Mouse (Mus musculus): ENCODE measurements around the gene Tipin. TPM values are rescaled to one million over a fixed set of nuclear protein-coding genes. Genes with fewer than 3 reads are reported as not detected.

Gene Tipin
- polyA plus RNA-seq, 1 experiment from 2014 or later: 103 TPM

- H3K9ac ChIP-seq (replicated peaks; ENCODE audit: low read length): no peak overlapping the region
- H3K9me3 ChIP-seq (ENCODE audit: control insufficient read depth, low read length): no peaks in the 10 kb centered on the region
- no peaks in the 10 kb centered on the region for H3K27me3 ChIP-seq (ENCODE audit: control insufficient read depth, insufficient read depth, low read length)
- no peak for ATAC-seq (ENCODE audit: low FRiP score, low TSS enrichment)
- H3K4me1 ChIP-seq (ENCODE audit: control insufficient read depth, insufficient read depth, low read length): peaks cover 9% of the 10 kb centered on the region; the same call in 1 of the 2 replicates
- no peak for DNase-seq
- no peaks in the 10 kb centered on the region for H3K36me3 ChIP-seq (ENCODE audit: control insufficient read depth, insufficient read depth, low read length)
- WGBS: 81% methylated on average over 6 of the region's 6 CpGs
- no peak overlapping the region for H3K27ac ChIP-seq (replicated peaks; ENCODE audit: low read depth, low read length)
- H3K4me2 ChIP-seq (ENCODE audit: low read length): no peak overlapping the region
- H3K4me3 ChIP-seq (replicated peaks; ENCODE audit: low read depth, low read length): no peak overlapping the region
These were observed 39.0 kb upstream of the Tipin start for GRCm38 (mm10) chr9:64242381-64242831.

DNA sequence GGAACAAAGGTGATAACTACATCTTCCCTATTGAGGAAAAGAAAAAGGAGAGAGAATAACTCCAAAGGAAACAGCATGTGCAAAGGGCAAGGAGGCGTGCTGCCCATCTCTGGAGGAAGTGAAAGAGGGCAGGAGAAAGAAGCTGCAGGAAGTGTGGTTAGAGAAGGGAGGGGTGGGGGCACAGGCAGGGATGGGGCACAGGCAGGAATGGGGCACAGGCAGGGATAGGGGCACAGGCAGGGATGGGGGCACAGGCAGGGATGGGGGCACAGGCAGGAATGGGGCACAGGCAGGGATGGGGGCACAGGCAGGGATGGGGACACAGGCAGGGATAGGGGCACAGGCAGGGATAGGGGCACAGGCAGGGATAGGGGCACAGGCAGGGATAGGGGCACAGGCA is 32.0 kb upstream of the Tipin start:
- Histone ChIP-seq H3K27me3 (ENCODE audit: control insufficient read depth, insufficient read depth, low read length) (no peaks in the 10 kb centered on the region), H3K36me3 (ENCODE audit: control insufficient read depth, insufficient read depth, low read length) (no peaks in the 10 kb centered on the region), H3K4me3 (replicated peaks; ENCODE audit: low read depth, low read length) (no peak overlapping the region), H3K4me1 (ENCODE audit: control insufficient read depth, insufficient read depth, low read length) (peaks cover 11% of the 10 kb centered on the region), H3K27ac (replicated peaks; ENCODE audit: low read depth, low read length) (no peak overlapping the region), H3K4me2 (ENCODE audit: low read length) (no peak overlapping the region), H3K9me3 (ENCODE audit: control insufficient read depth, low read length) (no peaks in the 10 kb centered on the region), H3K9ac (replicated peaks; ENCODE audit: low read length) (no peak overlapping the region)
- WGBS: 85% methylated on average over 1 of the region's 1 CpGs
- ATAC-seq (ENCODE audit: low FRiP score, low TSS enrichment) (no peak), DNase-seq (no peak)

DNA sequence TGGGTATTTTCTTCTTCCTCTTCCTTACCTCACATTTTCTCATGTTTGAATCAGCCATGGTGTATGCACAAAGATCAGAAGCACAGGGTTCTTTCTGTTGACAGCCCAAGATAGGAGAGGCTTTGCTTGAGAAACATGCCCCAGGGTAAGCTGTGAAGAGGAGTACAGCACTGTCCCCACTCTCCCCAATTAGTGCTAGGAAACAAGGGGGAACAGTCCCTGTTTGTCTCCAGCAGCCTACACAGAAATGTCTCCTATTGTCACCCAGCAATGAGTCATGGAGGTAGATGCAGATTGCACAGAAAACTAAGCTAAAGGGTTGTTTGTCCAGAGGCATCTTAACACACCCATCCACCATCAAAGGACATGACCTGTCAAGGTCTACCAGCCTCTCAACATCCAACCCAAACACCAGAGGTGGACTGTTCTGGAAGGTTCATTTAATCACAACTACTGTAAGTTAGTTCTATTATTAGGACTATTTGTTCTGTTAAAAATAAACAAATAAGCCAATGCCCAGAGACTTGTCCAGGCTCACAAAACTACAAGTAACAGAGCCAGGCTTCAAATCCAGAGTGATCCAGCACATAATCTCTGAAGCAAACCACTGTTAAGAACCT is 31.2 kb upstream of the Tipin start:
- DNase-seq: no peak
- H3K36me3 ChIP-seq (ENCODE audit: control insufficient read depth, insufficient read depth, low read length): no peaks in the 10 kb centered on the region
- no peak overlapping the region for H3K4me2 ChIP-seq (ENCODE audit: low read length)

DNA sequence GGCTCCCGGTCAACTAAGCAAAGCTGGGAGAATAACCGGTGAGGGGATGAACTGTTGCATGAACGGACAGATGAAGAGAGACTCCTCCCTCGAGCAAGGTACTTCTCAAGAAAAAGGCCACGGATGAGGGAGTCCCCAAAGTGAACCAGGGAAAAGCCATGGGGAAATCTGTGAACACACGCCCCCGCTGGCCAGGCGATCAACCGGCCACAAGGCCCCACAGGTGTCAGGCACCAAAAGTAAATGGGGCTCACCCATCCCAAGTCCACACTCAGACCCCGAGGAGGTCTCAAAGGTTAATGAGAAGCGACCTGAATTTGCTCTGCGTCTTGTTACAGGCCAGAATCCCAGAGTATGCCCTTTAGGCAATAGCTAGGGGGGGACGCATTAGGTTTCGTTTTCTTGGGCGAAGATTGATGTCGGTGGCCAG is 28.8 kb upstream of the Tipin start:
- peaks cover 11% of the 10 kb centered on the region for H3K4me1 ChIP-seq (ENCODE audit: control insufficient read depth, insufficient read depth, low read length)
- H3K9me3 ChIP-seq (ENCODE audit: control insufficient read depth, low read length): no peaks in the 10 kb centered on the region
- H3K36me3 ChIP-seq (ENCODE audit: control insufficient read depth, insufficient read depth, low read length): no peaks in the 10 kb centered on the region
- peak overlapping the region; percentile 84 for H3K9ac ChIP-seq (replicated peaks; ENCODE audit: low read length)
- H3K27me3 ChIP-seq (ENCODE audit: control insufficient read depth, insufficient read depth, low read length): no peaks in the 10 kb centered on the region
- H3K4me3 ChIP-seq (replicated peaks; ENCODE audit: low read depth, low read length): peak overlapping the region; percentile 89
- ATAC-seq (ENCODE audit: low FRiP score, low TSS enrichment): no peak
- H3K4me2 ChIP-seq (ENCODE audit: low read length): peak overlapping the region; percentile 91
- DNase-seq: peak; percentile 40
- WGBS: under 1% methylated on average over 16 of the region's 16 CpGs
- H3K27ac ChIP-seq (replicated peaks; ENCODE audit: low read depth, low read length): peak overlapping the region; percentile 87

More for the DNA sequence above, 31.2 kb upstream of the Tipin start:
- Histone ChIP-seq H3K4me3 (replicated peaks; ENCODE audit: low read depth, low read length) (no peak overlapping the region), H3K27ac (replicated peaks; ENCODE audit: low read depth, low read length) (no peak overlapping the region), H3K4me1 (ENCODE audit: control insufficient read depth, insufficient read depth, low read length) (peaks cover 11% of the 10 kb centered on the region), H3K9ac (replicated peaks; ENCODE audit: low read length) (no peak overlapping the region), H3K27me3 (ENCODE audit: control insufficient read depth, insufficient read depth, low read length) (no peaks in the 10 kb centered on the region), H3K9me3 (ENCODE audit: control insufficient read depth, low read length) (no peaks in the 10 kb centered on the region)
- no peak for ATAC-seq (ENCODE audit: low FRiP score, low TSS enrichment)

DNA sequence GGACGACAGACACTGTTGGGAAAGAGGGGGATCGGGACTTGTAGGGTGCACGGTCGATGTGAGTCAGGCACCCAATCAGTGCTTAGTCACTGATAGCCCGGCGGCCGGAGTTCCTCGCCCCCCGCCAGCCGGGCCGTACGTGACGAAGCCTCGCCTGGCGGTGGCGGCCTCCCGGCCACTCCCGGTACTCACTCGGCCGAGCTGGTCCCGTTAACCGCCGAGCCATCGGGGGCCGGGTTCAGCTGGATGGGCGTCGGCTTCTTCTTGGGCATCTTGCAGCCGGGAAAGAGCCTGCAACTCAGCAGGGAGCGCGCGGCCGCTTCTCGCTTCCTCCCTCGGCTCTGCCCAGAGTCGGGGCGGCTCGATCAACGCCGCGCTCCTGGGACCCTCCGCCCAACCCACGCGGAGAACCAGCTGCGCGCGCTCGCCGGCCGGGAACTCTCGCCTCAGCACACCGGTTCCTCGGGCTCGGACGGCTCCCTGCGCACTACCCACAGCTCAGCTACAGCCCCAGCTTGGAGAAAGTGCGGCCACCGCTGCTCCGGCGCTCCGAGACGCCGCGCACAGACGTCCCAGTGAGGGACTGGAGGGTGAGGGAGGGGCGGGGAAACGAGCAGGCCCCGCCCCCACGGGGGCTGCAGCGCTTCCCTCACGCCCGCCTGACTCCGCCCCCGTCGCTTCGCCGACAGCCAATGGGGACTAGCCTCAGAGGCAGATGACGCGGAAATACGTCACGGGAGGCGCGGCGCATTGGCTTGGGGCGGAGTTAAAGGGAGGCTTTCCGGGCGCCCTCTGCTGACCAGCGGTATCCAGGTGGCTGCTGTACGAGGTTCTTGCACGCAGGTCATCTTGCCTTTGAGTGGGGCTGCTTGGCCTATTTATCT is 28.1 kb upstream of the Tipin start, which contains the start of gene Map2k1:
Gene Map2k1 (minus strand): TSS at position 611 of the 884 bp plus-strand sequence.
- Histone ChIP-seq H3K4me2 (ENCODE audit: low read length) (peak within 1 kb of the TSS; percentile 91), H3K9me3 (ENCODE audit: control insufficient read depth, low read length) (no peaks in the 10 kb centered on the region), H3K27me3 (ENCODE audit: control insufficient read depth, insufficient read depth, low read length) (no peaks in the 10 kb centered on the region), H3K27ac (replicated peaks; ENCODE audit: low read depth, low read length) (peak within 1 kb of the TSS; percentile 87), H3K36me3 (ENCODE audit: control insufficient read depth, insufficient read depth, low read length) (no peaks in the 10 kb centered on the region), H3K4me1 (ENCODE audit: control insufficient read depth, insufficient read depth, low read length) (peaks cover 11% of the 10 kb centered on the region), H3K4me3 (replicated peaks; ENCODE audit: low read depth, low read length) (peak within 1 kb of the TSS; percentile 89), H3K9ac (replicated peaks; ENCODE audit: low read length) (peak within 1 kb of the TSS; percentile 84)
- under 1% methylated on average over 88 of the region's 89 CpGs for WGBS
- ATAC-seq (ENCODE audit: low FRiP score, low TSS enrichment) (peak; percentile 97), DNase-seq (peak; percentile 100)

DNA sequence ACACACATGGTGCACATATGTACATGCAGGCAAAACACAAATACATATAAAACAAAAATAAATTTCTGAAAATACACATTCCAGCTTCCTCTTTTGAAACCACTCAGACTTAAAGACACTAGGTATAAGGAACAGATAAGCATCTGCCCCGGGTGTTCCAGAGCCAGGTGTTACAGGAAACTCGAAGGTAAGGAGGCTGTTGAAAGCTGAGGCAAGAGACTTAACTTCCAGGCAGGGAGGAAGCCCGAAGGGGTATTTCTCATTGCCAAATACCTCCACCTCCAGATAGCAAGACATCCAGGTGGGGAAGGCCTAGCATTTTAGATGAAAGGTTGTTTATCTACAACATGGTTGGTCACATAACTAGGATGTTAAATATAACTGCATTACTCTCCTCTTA is 26.0 kb upstream of the Tipin start:
- 80% methylated on average over 3 of the region's 3 CpGs for WGBS

DNA sequence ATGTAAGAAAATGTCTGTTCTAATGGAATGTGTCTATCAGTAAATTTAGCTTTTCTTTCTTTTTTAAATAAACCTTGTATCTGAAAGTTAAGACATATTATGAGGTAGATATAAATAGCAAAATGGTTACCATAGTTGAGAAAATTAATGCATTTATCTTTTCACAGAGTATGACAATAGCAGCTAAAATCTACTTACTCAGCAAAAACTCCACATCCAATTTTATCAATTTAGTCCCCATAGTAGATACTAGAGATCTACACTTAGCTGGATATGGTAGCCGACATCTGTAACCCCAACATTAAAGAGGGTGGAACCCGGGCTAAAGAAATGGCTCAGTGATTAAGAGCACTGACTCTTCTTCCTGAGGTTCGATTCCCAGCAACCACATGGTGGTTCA is 25.2 kb upstream of the Tipin start:
- WGBS: 94% methylated on average over 3 of the region's 3 CpGs
- Histone ChIP-seq H3K36me3 (ENCODE audit: control insufficient read depth, insufficient read depth, low read length) (no peaks in the 10 kb centered on the region), H3K9me3 (ENCODE audit: control insufficient read depth, low read length) (no peaks in the 10 kb centered on the region), H3K4me2 (ENCODE audit: low read length) (no peak overlapping the region), H3K27ac (replicated peaks; ENCODE audit: low read depth, low read length) (no peak overlapping the region), H3K4me3 (replicated peaks; ENCODE audit: low read depth, low read length) (no peak overlapping the region), H3K4me1 (ENCODE audit: control insufficient read depth, insufficient read depth, low read length) (peaks cover 11% of the 10 kb centered on the region), H3K27me3 (ENCODE audit: control insufficient read depth, insufficient read depth, low read length) (no peaks in the 10 kb centered on the region), H3K9ac (replicated peaks; ENCODE audit: low read length) (no peak overlapping the region)
- no peak for DNase-seq
- no peak for ATAC-seq (ENCODE audit: low FRiP score, low TSS enrichment)

More for the DNA sequence above, 26.0 kb upstream of the Tipin start:
- no peaks in the 10 kb centered on the region for H3K9me3 ChIP-seq (ENCODE audit: control insufficient read depth, low read length)
- DNase-seq (no peak), ATAC-seq (ENCODE audit: low FRiP score, low TSS enrichment) (no peak)
- H3K27ac ChIP-seq (replicated peaks; ENCODE audit: low read depth, low read length): no peak overlapping the region
- no peaks in the 10 kb centered on the region for H3K36me3 ChIP-seq (ENCODE audit: control insufficient read depth, insufficient read depth, low read length)
- no peak overlapping the region for H3K4me3 ChIP-seq (replicated peaks; ENCODE audit: low read depth, low read length)
- peaks cover 11% of the 10 kb centered on the region for H3K4me1 ChIP-seq (ENCODE audit: control insufficient read depth, insufficient read depth, low read length)
- H3K9ac ChIP-seq (replicated peaks; ENCODE audit: low read length): no peak overlapping the region
- no peaks in the 10 kb centered on the region for H3K27me3 ChIP-seq (ENCODE audit: control insufficient read depth, insufficient read depth, low read length)
- H3K4me2 ChIP-seq (ENCODE audit: low read length): no peak overlapping the region

GRCm38 (mm10) chr9:64259906-64260305 is 21.5 kb upstream of the Tipin start:
- 93% methylated on average over 5 of the region's 5 CpGs for WGBS
- H3K9me3 ChIP-seq (ENCODE audit: control insufficient read depth, low read length): no peaks in the 10 kb centered on the region
- no peaks in the 10 kb centered on the region for H3K27me3 ChIP-seq (ENCODE audit: control insufficient read depth, insufficient read depth, low read length)
- H3K4me3 ChIP-seq (replicated peaks; ENCODE audit: low read depth, low read length): no peak overlapping the region
- no peaks in the 10 kb centered on the region for H3K36me3 ChIP-seq (ENCODE audit: control insufficient read depth, insufficient read depth, low read length)
- H3K4me1 ChIP-seq (ENCODE audit: control insufficient read depth, insufficient read depth, low read length): no peaks in the 10 kb centered on the region
- ATAC-seq (ENCODE audit: low FRiP score, low TSS enrichment): no peak
- H3K4me2 ChIP-seq (ENCODE audit: low read length): no peak overlapping the region
- no peak for DNase-seq
- no peak overlapping the region for H3K9ac ChIP-seq (replicated peaks; ENCODE audit: low read length)
- H3K27ac ChIP-seq (replicated peaks; ENCODE audit: low read depth, low read length): no peak overlapping the region
